Mouse (Mus musculus) retina, postnatal 7 days (tissue): Measurements from ENCODE around the gene Ubqln1.
"Not testable (repeated sequence)": the region's sequence is repeated elsewhere in the genome, so short reads cannot be mapped to it uniquely, and the experiment has no call there.

Experiments used
- DNase-seq: peaks from one replicate; pipeline ENCODE4 v3.0.0-alpha.2; 2012; ENCODE audit warnings: low read depth, low spot score

Gene Ubqln1

DNA sequence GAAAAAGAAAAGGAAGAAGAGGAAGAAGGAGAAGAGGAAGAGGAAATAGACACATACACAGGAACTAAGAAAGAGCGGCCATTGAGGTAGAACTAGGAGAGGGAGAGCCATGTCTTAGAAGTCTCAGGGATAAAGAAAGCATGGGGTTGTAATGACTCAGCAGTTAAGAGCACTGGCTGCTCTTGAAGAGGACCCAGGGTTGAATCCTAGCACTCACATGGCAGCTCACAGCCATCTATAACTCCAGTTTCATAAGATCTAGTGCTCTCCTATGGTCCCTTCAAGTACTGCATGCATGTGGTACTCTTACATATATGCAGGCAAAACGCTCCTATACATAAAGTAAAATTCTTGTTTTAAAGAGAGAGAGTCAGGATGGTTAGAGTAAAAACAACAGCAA is 59.4 kb downstream of the Ubqln1 start:
- no peak for DNase-seq

DNA sequence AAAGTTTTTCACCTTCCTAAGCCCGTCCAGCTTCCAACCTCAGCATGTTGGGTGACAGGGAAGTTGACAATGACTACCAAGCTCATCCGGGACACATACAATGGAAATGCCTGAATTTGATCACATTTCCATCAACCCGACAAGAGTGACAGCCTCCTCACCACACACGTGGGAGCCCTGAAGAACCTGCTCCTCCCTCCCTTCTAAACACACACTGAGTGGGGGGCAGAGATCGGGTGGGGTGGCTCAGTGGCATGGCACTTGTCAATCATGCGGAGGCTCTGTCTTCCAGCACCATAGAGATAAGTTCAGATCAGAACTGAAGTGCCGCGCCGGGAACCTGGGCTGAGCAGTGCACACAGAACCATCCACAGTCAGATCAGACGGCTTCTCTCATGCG is 65.0 kb downstream of the Ubqln1 start:
- DNase-seq: no peak

DNA sequence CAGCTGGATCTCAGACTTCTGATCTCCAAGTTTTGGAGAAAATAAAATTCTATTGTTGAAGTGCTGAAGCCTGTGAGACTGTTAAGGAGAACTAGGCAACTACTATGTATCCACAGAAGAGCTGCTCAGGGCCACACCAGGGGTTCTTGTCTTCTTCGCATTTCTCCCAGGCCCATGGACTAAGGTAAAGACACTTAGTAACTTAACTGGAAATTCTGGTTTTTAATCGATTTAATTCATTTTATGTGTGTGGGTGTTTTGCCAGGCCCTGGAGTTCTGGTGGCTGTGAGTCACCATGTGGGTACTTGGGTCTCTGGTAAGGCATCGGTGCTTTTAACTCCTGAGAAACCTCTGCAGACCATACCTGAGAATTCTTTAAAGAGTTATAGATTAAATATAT is 65.8 kb downstream of the Ubqln1 start:
- no peak for DNase-seq

DNA sequence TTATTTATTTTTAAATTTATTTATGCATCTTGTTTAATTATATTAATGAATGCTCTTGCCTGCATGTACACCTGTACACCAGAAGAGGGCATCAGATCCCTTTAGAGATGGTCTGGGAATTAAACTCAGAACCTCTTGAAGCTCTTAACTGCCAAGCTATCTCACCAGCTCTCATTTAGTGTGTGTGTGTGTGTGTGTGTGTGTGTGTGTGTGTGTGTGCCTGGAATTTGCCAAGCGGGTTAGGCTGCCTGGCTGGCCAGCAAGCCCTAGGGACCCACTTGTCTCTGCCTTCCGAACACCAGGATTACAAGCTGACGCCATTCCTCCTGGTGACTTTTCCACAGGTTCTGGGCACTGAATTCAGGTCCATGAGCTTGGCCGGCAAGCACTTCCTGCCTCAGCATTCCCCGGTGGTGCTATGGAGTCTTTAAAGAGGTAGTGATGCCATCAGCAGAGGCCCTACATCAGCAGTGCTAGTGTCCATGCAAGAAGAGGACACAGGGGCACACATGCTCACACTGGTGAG is 66.4 kb downstream of the Ubqln1 start:
- no peak for DNase-seq

DNA sequence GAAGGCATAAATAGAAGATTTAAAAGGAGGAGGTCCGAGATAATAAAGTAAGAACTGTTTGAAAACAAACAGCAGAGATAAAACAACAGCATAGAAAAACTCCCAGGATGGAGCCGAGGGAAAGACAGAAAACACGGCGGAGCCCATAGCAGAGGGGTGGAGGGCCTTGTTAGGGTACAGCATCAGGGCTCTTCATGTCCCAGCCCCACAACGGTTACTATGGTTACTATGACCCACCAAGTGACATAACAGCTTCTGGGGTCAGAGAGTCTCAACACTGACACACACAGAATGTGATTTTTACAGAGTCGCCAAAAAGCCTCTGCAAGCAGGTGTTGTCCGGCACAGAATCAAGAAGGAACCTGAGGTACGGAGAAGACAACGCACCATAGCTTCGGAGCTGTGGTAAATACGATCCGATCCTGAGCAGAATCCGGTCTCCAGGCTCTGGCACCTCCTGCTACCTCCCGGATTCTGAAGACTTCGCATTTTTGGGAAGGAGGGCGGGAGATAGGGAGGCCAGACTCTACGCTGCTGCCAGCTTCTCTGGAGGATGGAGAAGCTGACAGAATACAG is 67.1 kb downstream of the Ubqln1 start:
- no peak for DNase-seq

DNA sequence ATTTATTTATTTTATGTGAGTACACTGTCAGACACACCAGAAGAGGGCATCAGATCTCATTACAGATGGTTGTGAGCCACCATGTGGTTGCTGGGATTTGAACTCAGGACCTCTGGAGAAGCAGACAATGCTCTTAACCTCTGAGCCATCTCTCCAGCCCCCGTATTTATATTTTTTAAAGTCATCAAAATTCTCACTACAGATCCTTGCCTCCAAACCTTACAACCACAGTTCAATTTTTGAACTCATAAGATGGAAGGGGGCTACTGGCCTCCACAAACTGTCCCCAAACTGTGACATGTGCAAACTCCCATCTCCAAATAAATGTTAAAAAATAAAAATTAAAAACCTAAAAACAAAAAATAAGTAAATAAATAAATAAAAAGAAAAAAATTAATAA is 67.7 kb downstream of the Ubqln1 start:
- no peak for DNase-seq

DNA sequence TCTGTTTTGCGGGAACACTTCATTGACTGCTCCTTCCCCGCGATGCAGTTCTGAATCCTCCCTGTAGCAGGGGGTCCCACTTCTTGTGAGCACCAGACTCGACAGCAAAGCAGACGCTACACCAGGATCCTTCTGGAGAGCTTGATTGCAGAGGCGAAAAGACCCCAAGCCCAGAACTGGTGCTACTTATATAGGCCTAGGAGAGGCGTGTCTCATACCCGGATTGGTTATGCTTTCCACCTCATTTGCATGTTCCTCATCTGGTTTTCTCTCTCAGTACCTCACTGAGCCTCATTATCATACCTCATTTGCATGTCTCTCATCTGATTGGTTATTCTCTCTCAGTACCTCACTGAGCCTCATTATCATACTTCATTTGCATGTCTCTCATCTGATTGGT is 68.8 kb downstream of the Ubqln1 start:
- not testable (repeated sequence) for DNase-seq

DNA sequence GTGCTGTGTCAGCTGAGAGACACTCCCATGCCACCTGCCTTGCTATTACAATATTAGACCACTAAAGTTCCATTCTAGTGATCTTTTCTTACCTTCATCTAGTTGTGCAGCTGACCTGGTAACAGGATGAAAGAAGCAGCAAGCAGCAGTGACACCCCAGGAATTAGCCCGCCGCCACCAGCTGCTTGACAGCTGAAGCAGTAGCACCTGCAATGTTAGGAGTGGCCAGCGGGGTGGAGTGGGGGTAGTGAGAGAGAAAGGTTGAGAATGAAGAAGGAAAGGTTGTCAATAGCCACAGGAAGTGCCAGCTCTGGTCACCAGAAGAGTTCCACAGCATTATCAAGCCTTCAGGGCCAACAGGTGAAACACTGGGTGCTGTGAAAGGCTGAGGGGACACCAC is 83.8 kb downstream of the Ubqln1 start:
- no peak for DNase-seq

DNA sequence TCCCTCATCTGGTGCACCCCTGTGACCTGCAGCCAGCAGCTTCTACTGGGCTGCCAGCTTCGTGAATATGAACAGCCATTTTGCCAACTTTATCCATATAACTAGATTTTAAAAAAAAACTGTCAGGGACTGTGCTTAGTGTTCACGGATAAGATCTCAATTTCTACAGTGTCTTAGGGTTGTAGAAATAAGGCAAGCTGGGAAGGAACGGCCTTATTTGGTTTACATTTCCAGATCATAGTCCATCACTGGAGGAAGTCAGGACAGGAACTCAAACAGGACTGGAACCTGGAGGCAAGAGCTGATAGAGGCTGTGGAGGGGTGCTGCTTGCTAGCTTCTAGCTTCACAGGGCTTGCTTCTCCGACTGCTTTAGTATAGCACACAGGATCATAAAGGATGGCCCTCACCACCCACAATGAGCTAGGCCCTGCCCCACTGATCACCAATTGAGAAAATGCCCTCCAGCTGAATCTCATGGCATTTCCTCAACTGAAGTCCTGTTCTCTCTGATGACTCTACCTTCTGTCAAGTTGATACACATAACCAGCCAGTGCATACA is 85.7 kb downstream of the Ubqln1 start:
- DNase-seq: no peak

DNA sequence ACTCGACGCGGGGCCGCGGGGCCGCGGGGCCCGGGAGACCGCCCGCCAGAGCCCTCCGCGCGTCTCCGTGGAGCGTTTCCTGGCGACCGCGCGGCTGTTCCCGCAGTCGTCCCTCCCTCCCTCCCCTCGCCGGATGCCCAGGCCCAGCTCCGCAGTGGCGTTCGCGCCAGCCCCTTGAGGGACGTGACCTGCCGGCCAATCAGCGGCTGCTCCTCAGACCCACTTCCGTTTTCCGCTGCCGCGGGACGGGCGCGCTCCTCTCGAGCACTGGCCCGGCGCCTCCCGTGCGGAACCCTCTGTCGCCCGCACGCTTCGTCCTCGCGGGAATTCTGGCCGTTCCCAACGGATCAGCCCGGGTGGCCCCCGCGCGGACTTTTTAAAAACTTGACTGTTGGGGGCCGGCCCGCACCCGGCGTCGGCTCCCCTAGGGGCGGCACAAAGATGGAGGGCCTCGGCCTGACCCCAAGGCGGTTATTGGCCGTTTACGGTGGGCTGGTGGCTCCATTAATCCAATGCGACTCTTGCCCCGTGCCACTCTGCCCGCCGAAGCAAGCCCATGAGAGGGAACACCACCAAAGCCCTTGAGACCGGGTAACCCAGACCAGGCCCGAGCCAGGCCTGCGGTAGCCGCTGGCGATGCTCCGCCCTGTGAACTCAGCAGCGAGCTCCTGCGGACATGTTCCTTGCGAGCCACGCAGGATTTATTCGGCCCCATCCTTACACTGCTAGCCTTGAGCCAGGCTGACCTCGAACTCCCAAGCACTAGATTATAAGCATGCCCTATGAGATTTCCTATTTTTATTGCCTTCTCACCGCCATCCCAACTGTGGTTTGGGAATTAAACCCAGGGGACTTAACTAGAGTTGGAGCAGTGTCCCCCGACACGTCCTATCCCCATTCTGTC is 86.4 kb downstream of the Ubqln1 start:
- DNase-seq: peak; percentile 90

DNA sequence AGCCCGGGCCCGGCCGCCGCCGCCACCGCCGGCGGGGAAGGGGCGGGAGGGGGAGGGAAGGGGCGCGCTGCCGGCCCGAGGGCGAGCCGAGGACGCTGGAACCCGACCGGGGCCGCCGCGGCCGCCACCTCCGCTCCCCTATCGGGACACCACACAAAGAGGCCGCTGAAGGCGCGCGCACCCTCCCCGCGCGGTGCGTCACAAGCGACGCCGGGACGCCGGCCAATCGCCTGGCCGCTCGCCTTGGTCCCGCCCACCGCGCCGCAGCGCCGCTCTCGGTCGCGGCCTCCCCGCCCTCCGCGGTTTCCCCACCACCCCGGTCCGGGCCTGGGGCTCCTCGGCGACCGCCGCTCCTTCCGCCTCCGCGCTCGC is 87.1 kb downstream of the Ubqln1 start, which contains the start of gene Hnrnpa0:
Hnrnpa0 (minus strand) TSS at position 161 of the 372 bp plus-strand sequence.
- DNase-seq: peak; percentile 93

DNA sequence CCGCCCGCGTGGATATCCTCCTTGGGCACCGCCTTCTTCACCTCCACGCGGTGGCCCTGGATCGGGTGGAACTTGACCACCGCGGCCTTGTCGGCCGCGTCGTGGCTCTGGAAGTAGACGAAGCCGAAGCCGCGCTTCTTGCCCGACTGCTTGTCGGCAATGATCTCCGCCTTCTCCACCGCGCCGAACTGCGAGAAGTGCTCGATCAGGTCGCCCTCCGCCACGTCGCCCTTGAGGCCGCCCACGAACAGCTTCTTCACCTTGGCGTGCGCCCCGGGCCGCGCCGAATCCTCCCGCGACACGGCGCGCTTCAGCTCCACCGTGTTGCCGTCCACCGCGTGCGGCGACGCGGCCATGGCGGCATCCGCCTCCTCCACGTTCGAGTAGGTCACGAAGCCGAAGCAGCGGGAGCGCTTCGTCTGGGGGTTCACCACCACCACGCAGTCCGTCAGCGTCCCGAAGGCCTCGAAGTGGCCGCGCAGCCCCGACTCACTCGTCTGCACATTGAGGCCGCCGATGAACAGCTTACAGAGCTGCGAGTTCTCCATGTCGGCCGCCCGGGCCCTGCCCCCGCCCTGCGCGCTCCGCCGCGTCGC is 87.6 kb downstream of the Ubqln1 start:
- peak; percentile 47 for DNase-seq

DNA sequence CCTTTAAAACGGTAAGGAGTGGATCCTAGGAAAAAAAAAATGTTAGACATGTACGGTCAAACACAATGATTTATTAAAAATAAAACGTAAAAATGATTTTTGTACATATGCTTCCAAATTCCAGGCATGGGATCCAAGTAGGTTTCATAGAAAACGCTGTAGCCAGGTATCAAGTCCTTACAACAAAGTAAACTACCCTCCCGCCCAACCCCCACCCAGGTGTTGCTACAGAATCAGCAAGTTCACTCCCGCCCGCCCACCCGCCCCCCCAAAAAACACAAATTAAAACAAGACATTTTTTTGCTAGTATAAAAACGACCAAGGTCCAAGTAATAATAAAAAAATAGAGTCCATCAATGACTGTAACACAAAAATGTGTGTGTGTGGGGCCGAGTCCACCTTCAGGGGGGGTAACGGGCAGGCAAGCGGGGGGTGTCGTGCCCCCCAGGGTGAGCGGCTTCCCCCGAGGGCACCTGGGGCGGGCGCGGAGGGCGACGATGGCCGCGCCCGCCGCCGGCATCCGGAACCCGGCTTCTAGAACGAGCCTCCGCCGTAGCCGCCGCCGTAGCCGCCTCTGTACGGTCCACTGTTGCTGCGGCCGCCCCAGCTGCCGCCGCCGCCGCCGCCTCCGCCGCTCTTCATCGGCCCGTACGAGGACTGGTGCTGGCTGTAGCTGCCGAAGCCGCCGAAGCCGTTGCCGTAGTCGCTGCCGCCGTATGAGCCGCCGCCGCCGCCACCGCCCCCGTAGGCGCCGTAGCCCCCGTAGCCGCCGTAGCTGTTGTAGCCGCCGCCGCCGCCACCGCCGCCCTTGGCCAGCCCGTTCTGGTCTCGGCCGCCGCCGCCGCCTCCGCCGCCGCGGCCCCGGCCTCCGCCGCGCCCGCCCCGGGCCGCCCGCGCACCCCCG is 88.3 kb downstream of the Ubqln1 start:
- no peak for DNase-seq
